Mouse (Mus musculus): ENCODE data around the gene Mcm8.
A peak's percentile ranks its signal among the peaks of the same experiment; 100 is the strongest.

The Mcm8 gene

GRCm38 (mm10) chr2:132815608-132816314 lies at the start of gene Mcm8, which contains the start of gene Trmt6:
Mcm8 (plus strand) TSS chr2:132816141.
Trmt6 (minus strand) TSS chr2:132816055.
- DNase-seq (ENCODE audit: low spot score): peak; percentile 87

GRCm38 (mm10) chr2:132770822-132771221 lies 45.1 kb upstream of the Mcm8 start:
- no peak for DNase-seq (ENCODE audit: low spot score)

GRCm38 (mm10) chr2:132780978-132781377 lies 35.0 kb upstream of the Mcm8 start, which contains the start of gene Chgb:
Chgb (plus strand) TSS chr2:132781278.
- DNase-seq (ENCODE audit: low spot score): no peak

GRCm38 (mm10) chr2:132781439-132782068 lies 34.4 kb upstream of the Mcm8 start:
- peak; percentile 18 for DNase-seq (ENCODE audit: low spot score)

- DNase-seq (ENCODE audit: low spot score): no peak
These were observed 31.9 kb upstream of the Mcm8 start for GRCm38 (mm10) chr2:132784039-132784438.

- no peak for DNase-seq (ENCODE audit: low spot score)
These were observed 22.3 kb upstream of the Mcm8 start for GRCm38 (mm10) chr2:132793441-132794203.

GRCm38 (mm10) chr2:132794204-132794586 lies 21.7 kb upstream of the Mcm8 start:
- no peak for DNase-seq (ENCODE audit: low spot score)

- DNase-seq (ENCODE audit: low spot score): no peak
These were observed 13.0 kb upstream of the Mcm8 start for GRCm38 (mm10) chr2:132802976-132803375.

GRCm38 (mm10) chr2:132841071-132841470 lies 25.1 kb downstream of the Mcm8 start:
- DNase-seq (ENCODE audit: low spot score): no peak

GRCm38 (mm10) chr2:132846407-132847358 lies 30.7 kb downstream of the Mcm8 start, which contains the start of gene Crls1:
Crls1 (plus strand) TSS chr2:132846666.
- peak; percentile 99 for DNase-seq (ENCODE audit: low spot score)

- DNase-seq (ENCODE audit: low spot score): no peak
These were observed 31.6 kb downstream of the Mcm8 start for GRCm38 (mm10) chr2:132847581-132847980.

- no peak for DNase-seq (ENCODE audit: low spot score)
These were observed 32.4 kb downstream of the Mcm8 start for GRCm38 (mm10) chr2:132848361-132848760.

GRCm38 (mm10) chr2:132849141-132849540 lies 33.2 kb downstream of the Mcm8 start:
- DNase-seq (ENCODE audit: low spot score): no peak

GRCm38 (mm10) chr2:132853051-132853450 lies 37.1 kb downstream of the Mcm8 start:
- no peak for DNase-seq (ENCODE audit: low spot score)

- no peak for DNase-seq (ENCODE audit: low spot score)
These were observed 40.4 kb downstream of the Mcm8 start for GRCm38 (mm10) chr2:132856333-132856732.

GRCm38 (mm10) chr2:132860435-132860834 lies 44.5 kb downstream of the Mcm8 start:
- no peak for DNase-seq (ENCODE audit: low spot score)

GRCm38 (mm10) chr2:132861456-132861855 lies 45.5 kb downstream of the Mcm8 start:
- no peak for DNase-seq (ENCODE audit: low spot score)

- DNase-seq (ENCODE audit: low spot score): no peak
These were observed 47.4 kb downstream of the Mcm8 start for GRCm38 (mm10) chr2:132863325-132863724.

GRCm38 (mm10) chr2:132867521-132867920 lies 51.6 kb downstream of the Mcm8 start:
- no peak for DNase-seq (ENCODE audit: low spot score)

- DNase-seq (ENCODE audit: low spot score): no peak
These were observed 53.7 kb downstream of the Mcm8 start for GRCm38 (mm10) chr2:132869682-132870081.

- no peak for DNase-seq (ENCODE audit: low spot score)
These were observed 54.3 kb downstream of the Mcm8 start for GRCm38 (mm10) chr2:132870286-132870685.

- no peak for DNase-seq (ENCODE audit: low spot score)
These were observed 55.7 kb downstream of the Mcm8 start for GRCm38 (mm10) chr2:132871663-132872062.
